Mouse (Mus musculus): Measurements from ENCODE around the gene Git1. TPM values are rescaled to one million over a fixed set of nuclear protein-coding genes. Genes with fewer than 3 reads are reported as not detected.

The Git1 gene
- polyA plus RNA-seq, 1 experiment = 53.2 TPM

DNA sequence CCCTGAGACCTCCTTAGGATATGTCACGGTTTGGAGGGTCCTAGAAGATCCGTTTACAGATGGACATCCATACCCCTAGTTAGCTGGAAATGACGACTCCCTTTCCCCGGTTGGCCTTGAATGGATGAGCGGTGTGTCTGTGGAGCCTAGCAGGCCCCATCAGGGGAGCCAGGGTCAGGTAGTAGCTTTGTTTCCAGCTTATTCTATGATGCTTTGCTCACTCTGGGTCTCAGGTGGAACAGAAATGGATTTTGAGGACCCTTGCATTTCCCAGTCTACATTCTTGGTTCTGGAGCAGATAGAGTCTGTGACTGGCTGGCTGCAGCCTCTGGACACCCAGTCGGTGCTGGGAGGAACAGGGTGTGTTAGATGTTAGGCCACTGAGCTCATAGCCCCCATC, 1.4 kb downstream of the Git1 start:
- peak overlapping the region; percentile 71; the same call in 1 of the 2 replicates for H3K4me3 ChIP-seq (ENCODE audit: insufficient read depth, low read depth, low read length)
- WGBS = 52% methylated on average over 6 of the region's 6 CpGs
- H3K27me3 ChIP-seq (replicated peaks; ENCODE audit: control insufficient read depth, insufficient read depth, low read length) = no peaks in the 10 kb centered on the region
- no peak overlapping the region for H3K27ac ChIP-seq (ENCODE audit: insufficient read depth, low read depth, low read length)
- peaks cover 36% of the 10 kb centered on the region for H3K4me1 ChIP-seq (ENCODE audit: control insufficient read depth, insufficient read depth, low read length)
- no peaks in the 10 kb centered on the region for H3K36me3 ChIP-seq (ENCODE audit: control insufficient read depth, insufficient read depth, low read length)
- no peak for DNase-seq
- TF ChIP-seq POLR2A (IDR thresholded peaks at IDR 0.05; ENCODE audit: low read depth, low read length) (no peak), CTCF (conservative IDR thresholded peaks at IDR 0.05; ENCODE audit: insufficient read depth, insufficient read length, low read depth, low read length) (no peak)

GRCm38 (mm10) chr11:77495507-77495906, 2.1 kb downstream of the Git1 start:
- TF ChIP-seq POLR2A (IDR thresholded peaks at IDR 0.05; ENCODE audit: low read depth, low read length) = no peak
- no peak for TF ChIP-seq CTCF (conservative IDR thresholded peaks at IDR 0.05; ENCODE audit: insufficient read depth, insufficient read length, low read depth, low read length)
- H3K27ac ChIP-seq (ENCODE audit: insufficient read depth, low read depth, low read length) = no peak overlapping the region
- no peak for DNase-seq
- H3K4me1 ChIP-seq (ENCODE audit: control insufficient read depth, insufficient read depth, low read length) = peaks cover 36% of the 10 kb centered on the region
- no peaks in the 10 kb centered on the region for H3K36me3 ChIP-seq (ENCODE audit: control insufficient read depth, insufficient read depth, low read length)
- no peaks in the 10 kb centered on the region for H3K27me3 ChIP-seq (replicated peaks; ENCODE audit: control insufficient read depth, insufficient read depth, low read length)
- H3K4me3 ChIP-seq (ENCODE audit: insufficient read depth, low read depth, low read length) = no peak overlapping the region

GRCm38 (mm10) chr11:77497341-77497756, 4.0 kb downstream of the Git1 start:
- Histone ChIP-seq H3K27me3 (replicated peaks; ENCODE audit: control insufficient read depth, insufficient read depth, low read length) (no peaks in the 10 kb centered on the region), H3K36me3 (ENCODE audit: control insufficient read depth, insufficient read depth, low read length) (no peaks in the 10 kb centered on the region), H3K4me3 (ENCODE audit: insufficient read depth, low read depth, low read length) (no peak overlapping the region), H3K4me1 (ENCODE audit: control insufficient read depth, insufficient read depth, low read length) (peaks cover 28% of the 10 kb centered on the region), H3K27ac (ENCODE audit: insufficient read depth, low read depth, low read length) (peak overlapping the region; percentile 82)
- 61% methylated on average over 6 of the region's 6 CpGs for WGBS
- peak; percentile 89 for DNase-seq
- TF ChIP-seq CTCF (conservative IDR thresholded peaks at IDR 0.05; ENCODE audit: insufficient read depth, insufficient read length, low read depth, low read length) = peak; percentile 49
- no peak for TF ChIP-seq POLR2A (IDR thresholded peaks at IDR 0.05; ENCODE audit: low read depth, low read length)

DNA sequence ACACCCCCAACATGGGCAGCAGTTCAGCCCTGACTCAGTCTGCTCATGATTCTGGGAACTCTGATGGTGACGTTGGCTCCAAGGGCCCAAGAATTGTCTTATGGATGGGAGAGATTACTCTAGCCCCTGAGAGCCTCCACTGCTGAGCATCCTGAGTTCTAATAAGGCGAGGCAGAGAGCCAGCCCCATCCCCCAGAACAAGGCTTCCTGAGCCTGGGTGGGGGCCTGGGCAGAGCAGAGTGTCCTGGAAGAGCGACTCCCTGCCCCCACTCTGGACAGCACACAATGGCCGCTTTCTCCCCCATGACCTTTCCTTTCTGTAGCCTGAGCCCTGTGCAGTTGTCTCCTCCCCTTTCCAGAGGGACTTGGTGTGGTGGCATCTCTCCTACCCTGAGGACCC, 4.5 kb downstream of the Git1 start:
- Histone ChIP-seq H3K4me1 (ENCODE audit: control insufficient read depth, insufficient read depth, low read length) (peaks cover 25% of the 10 kb centered on the region), H3K27ac (ENCODE audit: insufficient read depth, low read depth, low read length) (peak overlapping the region; percentile 67), H3K27me3 (replicated peaks; ENCODE audit: control insufficient read depth, insufficient read depth, low read length) (no peaks in the 10 kb centered on the region), H3K4me3 (ENCODE audit: insufficient read depth, low read depth, low read length) (no peak overlapping the region), H3K36me3 (ENCODE audit: control insufficient read depth, insufficient read depth, low read length) (no peaks in the 10 kb centered on the region)
- TF ChIP-seq POLR2A (IDR thresholded peaks at IDR 0.05; ENCODE audit: low read depth, low read length) = no peak
- TF ChIP-seq CTCF (conservative IDR thresholded peaks at IDR 0.05; ENCODE audit: insufficient read depth, insufficient read length, low read depth, low read length) = no peak
- WGBS = 53% methylated on average over 4 of the region's 4 CpGs
- peak; percentile 66 for DNase-seq

DNA sequence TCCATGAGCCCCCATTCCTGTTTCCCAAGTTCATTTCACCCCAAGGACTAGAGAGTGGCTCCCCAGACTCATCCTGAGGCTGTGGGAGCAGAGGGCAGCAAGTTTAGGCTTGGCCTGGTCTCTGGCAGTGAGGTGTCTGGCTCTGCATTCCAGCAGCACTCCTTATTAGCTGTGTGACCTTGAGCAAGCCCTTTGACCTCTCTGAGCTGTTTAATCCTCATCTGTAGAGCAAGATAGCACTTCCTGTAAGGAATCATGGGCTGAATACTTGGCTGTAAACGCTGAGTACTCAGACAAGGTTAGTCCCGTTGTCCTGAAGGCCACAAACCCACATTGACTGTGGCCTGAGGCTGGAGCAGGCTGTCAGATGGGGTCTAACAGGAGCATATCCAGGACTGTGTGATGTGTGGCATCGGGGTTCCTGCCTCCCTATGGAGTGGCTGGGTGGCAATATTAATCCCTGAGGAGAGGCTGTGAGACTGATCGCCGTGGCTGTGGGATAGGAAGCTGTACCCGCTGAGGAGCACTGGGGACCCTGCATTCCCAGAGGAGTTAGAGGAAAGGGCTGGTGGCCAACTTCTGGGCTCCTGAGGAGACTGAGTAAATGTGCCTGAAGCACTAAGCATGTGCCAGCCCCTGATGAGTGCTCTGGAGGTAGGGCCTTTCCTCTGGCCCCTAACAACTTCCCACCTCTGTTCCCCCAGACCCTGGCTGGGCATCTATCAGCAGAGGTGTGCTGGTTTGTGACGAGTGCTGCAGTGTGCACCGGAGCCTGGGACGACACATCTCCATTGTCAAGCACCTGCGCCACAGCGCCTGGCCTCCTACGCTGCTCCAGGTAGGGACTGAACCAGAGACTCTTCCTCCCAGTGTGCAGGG, 5.1 kb downstream of the Git1 start:
- Histone ChIP-seq H3K27ac (ENCODE audit: insufficient read depth, low read depth, low read length) (peak overlapping the region; percentile 67), H3K36me3 (ENCODE audit: control insufficient read depth, insufficient read depth, low read length) (no peaks in the 10 kb centered on the region), H3K4me1 (ENCODE audit: control insufficient read depth, insufficient read depth, low read length) (peaks cover 25% of the 10 kb centered on the region), H3K27me3 (replicated peaks; ENCODE audit: control insufficient read depth, insufficient read depth, low read length) (no peaks in the 10 kb centered on the region), H3K4me3 (ENCODE audit: insufficient read depth, low read depth, low read length) (no peak overlapping the region)
- 78% methylated on average over 12 of the region's 12 CpGs for WGBS
- TF ChIP-seq POLR2A (IDR thresholded peaks at IDR 0.05; ENCODE audit: low read depth, low read length) = no peak
- TF ChIP-seq CTCF (conservative IDR thresholded peaks at IDR 0.05; ENCODE audit: insufficient read depth, insufficient read length, low read depth, low read length) = no peak
- no peak for DNase-seq

DNA sequence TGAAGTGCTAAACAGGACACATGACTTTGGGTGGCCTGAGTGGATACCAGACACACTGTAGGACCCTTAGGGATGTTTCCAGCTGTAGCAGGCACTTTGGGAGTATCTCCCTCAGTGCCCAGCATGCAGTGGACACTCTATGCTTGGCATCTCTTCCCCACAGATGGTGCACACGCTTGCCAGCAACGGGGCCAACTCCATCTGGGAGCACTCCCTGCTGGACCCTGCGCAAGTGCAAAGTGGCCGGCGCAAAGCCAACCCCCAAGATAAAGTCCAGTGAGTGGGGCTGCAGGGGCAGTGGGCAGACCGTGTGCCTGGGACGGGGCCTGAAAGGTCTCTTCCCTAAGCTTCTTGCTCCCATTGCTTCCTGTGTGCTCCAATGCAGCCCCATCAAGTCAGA, 6.0 kb downstream of the Git1 start:
- no peak overlapping the region for H3K4me3 ChIP-seq (ENCODE audit: insufficient read depth, low read depth, low read length)
- no peak for TF ChIP-seq POLR2A (IDR thresholded peaks at IDR 0.05; ENCODE audit: low read depth, low read length)
- TF ChIP-seq CTCF (conservative IDR thresholded peaks at IDR 0.05; ENCODE audit: insufficient read depth, insufficient read length, low read depth, low read length) = no peak
- peaks cover 21% of the 10 kb centered on the region for H3K4me1 ChIP-seq (ENCODE audit: control insufficient read depth, insufficient read depth, low read length)
- WGBS = 89% methylated on average over 7 of the region's 7 CpGs
- no peaks in the 10 kb centered on the region for H3K27me3 ChIP-seq (replicated peaks; ENCODE audit: control insufficient read depth, insufficient read depth, low read length)
- H3K36me3 ChIP-seq (ENCODE audit: control insufficient read depth, insufficient read depth, low read length) = no peaks in the 10 kb centered on the region
- H3K27ac ChIP-seq (ENCODE audit: insufficient read depth, low read depth, low read length) = no peak overlapping the region
- DNase-seq = no peak
